Mouse (Mus musculus) bone marrow, adult 2 months (tissue): Measurements from ENCODE around the gene Olfr525.

ENCODE experiments used
- CTCF ChIP-seq: fragments of 200-500 bp; IDR thresholded peaks from 2 replicates; pipeline ENCODE4 v1.5.1; 2011; ENCODE audit warnings: low read length, control low read depth; ENCODE audit not compliant: control insufficient read depth, insufficient read depth
- POLR2A ChIP-seq: fragments of 200-500 bp; IDR thresholded peaks from 2 replicates; pipeline ENCODE4 v1.6.1; 2011; ENCODE audit warnings: low read depth, mild to moderate bottlenecking, control low read depth, low read length, borderline replicate concordance; ENCODE audit not compliant: control insufficient read depth

DNA sequence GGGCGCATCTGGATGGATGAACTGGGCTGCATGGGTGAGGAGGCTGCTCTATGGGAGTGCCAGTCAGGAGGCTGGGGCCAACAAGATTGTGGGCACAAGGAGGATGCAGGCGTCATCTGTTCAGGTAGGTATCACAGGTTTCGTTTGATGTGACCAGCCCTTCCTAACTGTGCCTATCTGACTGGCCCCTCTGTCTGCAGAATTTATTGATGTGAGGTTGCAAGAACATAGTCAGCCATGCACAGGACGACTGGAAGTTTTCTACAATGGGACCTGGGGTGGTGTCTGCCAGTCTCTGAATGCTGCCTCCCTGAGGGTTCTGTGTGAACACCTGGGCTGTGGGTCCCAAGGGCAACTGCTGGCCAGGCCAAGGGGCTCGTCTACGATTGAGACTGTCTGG is 23.8 kb upstream of the Olfr525 start:
- no peak for TF ChIP-seq CTCF
- no peak for TF ChIP-seq POLR2A
